ENCODE assay signal across 18 mouse cellular contexts in the genomic region with DNA sequence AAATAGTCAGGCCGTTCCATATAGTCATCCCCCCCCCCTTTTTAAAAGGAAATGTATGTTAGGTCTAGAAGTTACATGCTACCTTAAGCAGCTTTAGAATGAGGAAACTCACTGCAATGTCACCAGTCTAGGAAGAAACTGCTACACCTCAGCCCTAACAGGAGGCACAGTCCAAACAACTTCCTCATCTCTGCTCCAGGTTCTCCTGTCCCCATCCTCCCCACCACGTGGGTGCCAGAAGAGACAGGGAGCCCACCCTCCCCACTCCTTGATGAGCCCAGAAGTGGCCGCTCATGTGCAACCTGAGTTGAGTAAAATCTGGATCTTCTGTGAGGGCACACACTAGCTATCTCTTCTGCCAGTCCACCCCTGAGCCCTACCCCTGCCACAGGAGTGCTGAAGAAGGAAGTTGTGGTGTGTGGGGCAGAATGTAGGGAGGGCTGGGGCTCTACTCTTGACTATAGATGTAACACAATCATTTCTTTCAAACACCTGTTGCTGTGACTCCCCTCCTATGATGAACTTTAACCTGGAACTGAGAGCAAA.
"Had no signal": no experiment of that assay in that cellular context is flagged by ENCODE, and none has a peak within 500 bp of the region (broad histone marks: within the 10 kb centered on the region; RNA-seq: fewer than 3 reads in every experiment).

No protein-coding gene starts in this region.

- ATAC-seq: midbrain, embryonic 13.5 days; midbrain, embryonic 15.5 days had no signal

- H3K4me3 ChIP-seq: megakaryocyte, embryonic 14.5 days; midbrain, embryonic 13.5 days; midbrain, embryonic 15.5 days; neural tube, embryonic 13.5 days; neural tube, embryonic 15.5 days; stomach, embryonic 15.5 days had no signal

- H3K9ac ChIP-seq: lung, embryonic 14.5 days; midbrain, embryonic 13.5 days; midbrain, embryonic 15.5 days; neural tube, embryonic 13.5 days; neural tube, embryonic 15.5 days; stomach, embryonic 15.5 days had no signal

- H3K27ac ChIP-seq: midbrain, embryonic 13.5 days; midbrain, embryonic 15.5 days; neural tube, embryonic 13.5 days; neural tube, embryonic 15.5 days; stomach, embryonic 15.5 days; stomach, postnatal 0 days had no signal

- H3K27me3 ChIP-seq: midbrain, embryonic 13.5 days; midbrain, embryonic 15.5 days; neural tube, embryonic 13.5 days; neural tube, embryonic 15.5 days; stomach, embryonic 15.5 days had no signal

- H3K36me3 ChIP-seq: midbrain, embryonic 13.5 days; midbrain, embryonic 15.5 days; neural tube, embryonic 13.5 days; neural tube, embryonic 15.5 days; stomach, embryonic 15.5 days had no signal

- H3K9me3 ChIP-seq: megakaryocyte, embryonic 14.5 days; midbrain, embryonic 13.5 days; midbrain, embryonic 15.5 days; neural tube, embryonic 13.5 days; neural tube, embryonic 15.5 days; stomach, embryonic 15.5 days had no signal

- DNase-seq: lung, adult 18-20 months; lung, postnatal 10 days; lung, postnatal 4 days; right cerebral cortex, postnatal 25 days; right cerebral cortex, postnatal 4 days; spleen, adult 18-20 months; thymus, adult 2 months; thymus, postnatal 25 days; thymus, postnatal 4 days had no signal

- H3K4me1 ChIP-seq: megakaryocyte, embryonic 14.5 days; midbrain, embryonic 13.5 days; midbrain, embryonic 15.5 days; neural tube, embryonic 13.5 days; neural tube, embryonic 15.5 days; stomach, embryonic 15.5 days had no signal

- H3K4me2 ChIP-seq: lung, embryonic 14.5 days; midbrain, embryonic 11.5 days; midbrain, embryonic 13.5 days; midbrain, embryonic 15.5 days; neural tube, embryonic 13.5 days; neural tube, embryonic 15.5 days; stomach, embryonic 15.5 days had no signal
